Mouse (Mus musculus) liver, embryonic 14.5 days (tissue): Measurements from ENCODE around the gene Erbb2. TPM values are rescaled to one million over a fixed set of nuclear protein-coding genes. Genes with fewer than 3 reads are reported as not detected.
"Not testable (repeated sequence)": the region's sequence is repeated elsewhere in the genome, so short reads cannot be mapped to it uniquely, and the experiment has no call there.

Experiments used
- ATAC-seq: fragments of 200-750 bp; cut with Nextera tagmentation; 2 replicates; pipeline ENCODE4 v1.8.0; 2017; ENCODE audit warnings: moderate number of reproducible peaks, mild to moderate bottlenecking, moderate library complexity; ENCODE audit not compliant: insufficient read depth
- DNase-seq, 3 experiments: peaks; one replicate each; pipeline ENCODE4 v3.0.0-alpha.2; 2012 to 2013; ENCODE audit warnings: low read depth in 3 of 3, low spot score in 3 of 3
- H3K27ac ChIP-seq: fragments of 300-500 bp; sonication (generic); 2 replicates; pipeline ENCODE4 v1.5.1; 2014; ENCODE audit warnings: moderate library complexity, mild to moderate bottlenecking, control low read depth, inconsistent platforms
- H3K27me3 ChIP-seq: fragments of 300-500 bp; sonication (generic); 2 replicates; pipeline ENCODE4 v1.6.1; 2014; ENCODE audit warnings: mild to moderate bottlenecking, low read length, moderate library complexity; ENCODE audit not compliant: control insufficient read depth, insufficient read depth
- H3K36me3 ChIP-seq: fragments of 300-500 bp; sonication (generic); replicated peaks from 2 replicates; pipeline ENCODE4 v1.6.1; 2014; ENCODE audit warnings: low read depth; ENCODE audit not compliant: control insufficient read depth, insufficient read depth
- H3K4me1 ChIP-seq, 2 experiments: fragments of 200-500 bp in 1 of 2; fragments of 300-500 bp in 1 of 2; sonication (generic) in 1 of 2; replicated peaks; 2 replicates each; pipeline ENCODE4 v1.6.1; 2012 to 2014; ENCODE audit warnings: antibody characterized with exemption in 1 of 2, inconsistent platforms in 1 of 2, low read length in 1 of 2; ENCODE audit not compliant: control insufficient read depth in 2 of 2, insufficient read depth in 2 of 2
- H3K4me2 ChIP-seq: fragments of 300-500 bp; sonication (generic); 2 replicates; pipeline ENCODE4 v1.6.1; 2014; ENCODE audit warnings: low read depth, mild to moderate bottlenecking, control low read depth, moderate library complexity
- H3K4me3 ChIP-seq, 2 experiments: fragments of 200-500 bp in 1 of 2; fragments of 300-500 bp in 1 of 2; sonication (generic) in 1 of 2; 2 replicates each; pipeline ENCODE4 v1.5.1; 2012 to 2014; ENCODE audit warnings: low read depth in 2 of 2, low read length in 2 of 2, mild to moderate bottlenecking in 2 of 2, control low read depth in 1 of 2, inconsistent platforms in 1 of 2, moderate library complexity in 1 of 2; ENCODE audit not compliant: insufficient read depth in 1 of 2
- H3K9ac ChIP-seq: fragments of 300-500 bp; sonication (generic); replicated peaks from 2 replicates; pipeline ENCODE4 v1.6.1; 2014; ENCODE audit warnings: mild to moderate bottlenecking, control low read depth, moderate library complexity
- H3K9me3 ChIP-seq: fragments of 300-500 bp; sonication (generic); 2 replicates; pipeline ENCODE4 v1.6.1; 2016; ENCODE audit warnings: low read length, mixed read lengths; ENCODE audit not compliant: control insufficient read depth
- CTCF ChIP-seq: IDR thresholded peaks from 2 replicates; pipeline ENCODE4 v1.5.1; 2016; ENCODE audit warnings: antibody characterized with exemption, low read depth, control low read depth
- EP300 ChIP-seq: IDR thresholded peaks from 2 replicates; pipeline ENCODE4 v1.6.1; 2016; ENCODE audit warnings: antibody characterized with exemption, low read depth
- WGBS: fragments of 180-500 bp; shearing (Covaris S2); extraction: QIAGEN DNeasy Blood & Tissue Kit; methylation state at CpG from one replicate; pipeline ENCODE4 v1.1.7; 2014; ENCODE audit not compliant: insufficient replicate concordance; 5-methylcytosine and 5-hydroxymethylcytosine counted together
- polyA plus RNA-seq, 2 experiments: library from polyadenylated mRNA; depleted of rRNA in 1 of 2; stranded (reverse) in 1 of 2; unstranded in 1 of 2; fragments of >200 nt; fragmentation: Nextera tagmentation in 1 of 2; extraction: Ambion mirVana in 1 of 2; gene quantifications; 2 replicates each; pipeline versions ENCODE4 v1.2.1 to v1.2.3; 2012 to 2014

Erbb2 gene
- polyA plus RNA-seq, 2 experiments = 1.1 to 1.6 TPM

GRCm38 (mm10) chr11:98380106-98380505 is 32.2 kb upstream of the Erbb2 start:
- Histone ChIP-seq H3K4me3 (no peak overlapping the region), H3K4me1 (no peaks in the 10 kb centered on the region), H3K4me2 (no peak overlapping the region), H3K27ac (no peak overlapping the region), H3K9me3 (no peaks in the 10 kb centered on the region), H3K27me3 (no peaks in the 10 kb centered on the region; the same call in none of the 2 replicates), H3K9ac (no peak overlapping the region), H3K36me3 (no peaks in the 10 kb centered on the region; the same call in 1 of the 2 replicates)
- DNase-seq (no peak), ATAC-seq (no peak)
- TF ChIP-seq CTCF = no peak
- TF ChIP-seq EP300 = no peak
- 76% methylated on average over 6 of the region's 6 CpGs for WGBS

- no peak overlapping the region for H3K4me3 ChIP-seq
- TF ChIP-seq CTCF = no peak
- TF ChIP-seq EP300 = no peak
- H3K9ac ChIP-seq = no peak overlapping the region
- no peak overlapping the region for H3K27ac ChIP-seq
- DNase-seq = no peak
- H3K36me3 ChIP-seq = no peaks in the 10 kb centered on the region
- no peaks in the 10 kb centered on the region for H3K9me3 ChIP-seq
- H3K4me1 ChIP-seq = no peaks in the 10 kb centered on the region
- no peak overlapping the region for H3K4me2 ChIP-seq
- peaks cover 11% of the 10 kb centered on the region for H3K27me3 ChIP-seq
- 69% methylated on average over 2 of the region's 2 CpGs for WGBS
- no peak for ATAC-seq
Measured at GRCm38 (mm10) chr11:98381651-98382050, 30.6 kb upstream of the Erbb2 start.

- peaks cover 19% of the 10 kb centered on the region for H3K27me3 ChIP-seq
- WGBS = 30% methylated on average over 2 of the region's 2 CpGs
- not testable (repeated sequence) for H3K9me3 ChIP-seq, ATAC-seq, H3K4me3 ChIP-seq, H3K9ac ChIP-seq, DNase-seq, H3K4me2 ChIP-seq, H3K27ac ChIP-seq, H3K36me3 ChIP-seq, H3K4me1 ChIP-seq
Measured at GRCm38 (mm10) chr11:98382405-98382804, 29.9 kb upstream of the Erbb2 start.

GRCm38 (mm10) chr11:98383261-98384030 is 28.8 kb upstream of the Erbb2 start, which contains the start of gene Tcap:
Gene Tcap, plus strand, starts transcription at chr11:98383811.
- H3K27ac ChIP-seq = no peak within 1 kb of the TSS
- H3K9me3 ChIP-seq = no peaks in the 10 kb centered on the region
- H3K4me3 ChIP-seq = no peak within 1 kb of the TSS
- no peaks in the 10 kb centered on the region for H3K36me3 ChIP-seq
- TF ChIP-seq EP300 (no peak), CTCF (no peak)
- ATAC-seq (no peak), DNase-seq (no peak)
- no peak within 1 kb of the TSS for H3K9ac ChIP-seq
- no peaks in the 10 kb centered on the region for H3K4me1 ChIP-seq
- 46% methylated on average over 14 of the region's 14 CpGs for WGBS
- H3K4me2 ChIP-seq = no peak within 1 kb of the TSS
- H3K27me3 ChIP-seq = peaks cover 19% of the 10 kb centered on the region

GRCm38 (mm10) chr11:98384216-98384615 is 28.1 kb upstream of the Erbb2 start:
- H3K9me3 ChIP-seq = no peaks in the 10 kb centered on the region
- TF ChIP-seq CTCF = no peak
- no peak for TF ChIP-seq EP300
- H3K4me3 ChIP-seq = no peak overlapping the region
- no peaks in the 10 kb centered on the region for H3K36me3 ChIP-seq
- H3K9ac ChIP-seq = no peak overlapping the region
- ATAC-seq = no peak
- H3K4me1 ChIP-seq = no peaks in the 10 kb centered on the region
- no peak for DNase-seq
- H3K4me2 ChIP-seq = no peak overlapping the region
- peaks cover 19% of the 10 kb centered on the region for H3K27me3 ChIP-seq
- 56% methylated on average over 20 of the region's 20 CpGs for WGBS
- H3K27ac ChIP-seq = no peak overlapping the region
